Mouse (Mus musculus) ES-Bruce4 (cell line): ENCODE measurements around the gene Sp7.

ENCODE experiments used
- CTCF ChIP-seq: IDR thresholded peaks from one replicate; pipeline ENCODE4 v1.8.1; 2011; ENCODE audit warnings: low read depth, low read length
- POLR2A ChIP-seq: IDR thresholded peaks from one replicate; pipeline ENCODE4 v1.8.1; 2011; ENCODE audit warnings: low read length; ENCODE audit not compliant: insufficient read depth

DNA sequence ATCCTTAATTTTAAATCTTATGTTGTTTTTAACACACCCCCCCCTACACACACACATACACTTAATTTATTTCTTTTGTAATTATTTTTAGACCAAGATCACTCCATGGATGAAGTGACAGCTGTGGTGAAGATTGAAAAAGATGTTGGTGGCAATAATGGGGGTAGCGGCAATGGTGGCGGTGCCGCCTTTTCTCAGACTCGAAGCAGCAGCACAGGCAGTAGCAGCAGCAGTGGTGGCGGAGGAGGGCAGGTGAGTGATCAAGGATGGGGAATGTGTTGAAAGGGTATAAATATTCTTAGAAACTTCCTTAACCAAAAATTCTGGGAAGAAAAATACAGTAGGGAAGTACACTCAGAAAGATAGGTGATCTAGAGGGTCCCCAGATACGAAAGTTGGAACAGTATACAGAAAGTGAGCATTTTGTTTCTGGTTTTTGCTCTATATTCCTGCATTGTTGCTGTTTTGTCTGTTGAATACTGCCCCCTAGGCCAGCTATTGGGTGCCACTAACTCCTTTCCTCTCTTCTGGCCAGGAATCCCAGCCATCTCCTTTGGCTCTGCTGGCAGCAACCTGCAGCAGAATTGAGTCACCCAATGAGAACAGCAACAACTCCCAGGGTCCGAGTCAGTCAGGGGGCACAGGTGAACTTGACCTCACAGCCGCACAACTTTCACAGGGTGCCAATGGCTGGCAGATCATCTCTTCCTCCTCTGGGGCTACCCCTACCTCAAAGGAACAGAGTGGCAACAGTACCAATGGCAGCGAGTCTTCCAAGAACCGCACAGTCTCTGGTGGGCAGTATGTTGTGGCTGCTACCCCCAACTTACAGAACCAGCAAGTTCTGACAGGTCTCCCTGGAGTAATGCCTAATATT, 40.9 kb upstream of the Sp7 start:
- TF ChIP-seq POLR2A (no peak), CTCF (no peak)
